Mouse (Mus musculus) forelimb bud, embryonic 11.5 days (tissue): ENCODE results near the gene Hfe2.
"Not testable (repeated sequence)": the region's sequence is repeated elsewhere in the genome, so short reads cannot be mapped to it uniquely, and the experiment has no call there.

ENCODE experiments used
- DNase-seq: peaks from one replicate; pipeline ENCODE4 v3.0.0-alpha.2; 2012; ENCODE audit warnings: low read depth, low spot score

Hfe2 gene

DNA sequence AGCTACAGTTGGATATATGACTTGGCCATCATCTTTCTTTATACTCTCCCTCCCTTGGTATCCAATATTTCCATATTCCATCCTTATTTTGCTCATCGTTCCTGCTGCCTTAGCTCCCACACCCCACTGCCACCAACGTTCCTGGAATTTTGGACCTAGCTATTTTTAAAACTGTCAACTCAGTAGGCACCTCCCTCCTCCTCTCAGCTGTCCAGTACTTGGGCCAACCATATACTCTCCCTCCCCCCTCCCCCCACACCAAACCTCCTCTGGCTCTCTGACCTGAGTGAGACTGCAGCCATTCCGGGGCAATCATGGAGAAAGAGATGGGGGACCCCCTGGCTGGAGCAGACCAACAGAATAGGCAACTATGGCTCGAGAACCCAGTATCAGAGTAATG is at the start of gene Hfe2:
Gene Hfe2 (plus strand): TSS at position 259 of the 400 bp plus-strand sequence.
- DNase-seq: no peak

DNA sequence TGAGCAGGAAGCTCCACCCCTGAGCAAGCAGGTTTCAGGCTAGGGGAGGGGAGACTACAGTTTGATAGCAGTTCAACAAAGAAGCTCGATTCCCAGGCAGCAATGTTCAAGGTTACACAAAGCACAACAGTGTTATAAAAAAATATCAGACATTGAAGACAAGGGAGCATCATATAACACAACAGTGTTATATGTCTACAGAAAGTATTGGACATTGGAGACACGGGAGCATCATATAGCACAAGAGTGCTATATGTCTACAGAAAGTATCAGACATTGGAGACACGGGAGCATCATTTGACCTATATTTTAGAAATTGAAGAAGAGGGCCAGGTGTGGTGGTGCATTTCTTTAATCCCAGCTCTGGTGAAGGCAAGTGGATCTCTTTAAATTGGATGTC is 47.9 kb upstream of the Hfe2 start:
- no peak for DNase-seq

DNA sequence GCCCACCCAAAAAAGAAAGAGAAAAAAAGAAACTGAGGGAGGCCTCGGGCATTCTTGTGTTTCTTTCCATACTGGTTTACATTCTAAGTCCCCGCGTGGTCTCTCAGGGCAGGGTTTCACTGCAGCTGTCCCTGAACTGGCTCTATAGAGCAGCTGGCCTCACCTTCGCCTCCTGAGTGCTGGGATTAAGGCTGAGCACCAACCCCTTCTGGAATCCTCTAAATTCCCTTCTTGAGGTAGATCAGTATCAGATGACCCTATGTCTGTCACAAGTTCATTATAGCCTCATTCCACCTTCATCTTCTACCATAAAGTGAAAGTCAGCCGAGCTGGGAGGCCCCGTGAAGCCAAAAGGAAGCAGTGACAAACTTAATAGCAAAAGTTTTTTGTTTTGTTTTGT is 47.4 kb upstream of the Hfe2 start:
- no peak for DNase-seq

DNA sequence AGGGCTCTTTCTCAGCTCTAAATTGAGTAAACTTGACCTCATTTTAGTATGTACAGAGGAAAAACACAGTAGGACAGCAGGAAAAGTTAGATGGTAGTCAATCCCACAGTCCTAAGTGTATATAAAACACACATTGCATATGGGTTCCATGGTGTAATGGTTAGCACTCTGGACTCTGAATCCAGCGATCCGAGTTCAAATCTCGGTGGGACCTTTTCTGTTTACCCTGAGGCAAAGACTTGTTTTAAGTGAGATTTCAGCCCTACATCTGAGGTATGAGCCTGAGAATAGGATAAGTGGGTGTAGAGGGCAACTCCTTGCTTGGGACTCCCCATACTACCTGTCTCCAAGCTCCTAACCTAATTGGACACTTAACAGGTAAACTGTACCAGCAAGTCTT is 45.7 kb upstream of the Hfe2 start:
- no peak for DNase-seq

DNA sequence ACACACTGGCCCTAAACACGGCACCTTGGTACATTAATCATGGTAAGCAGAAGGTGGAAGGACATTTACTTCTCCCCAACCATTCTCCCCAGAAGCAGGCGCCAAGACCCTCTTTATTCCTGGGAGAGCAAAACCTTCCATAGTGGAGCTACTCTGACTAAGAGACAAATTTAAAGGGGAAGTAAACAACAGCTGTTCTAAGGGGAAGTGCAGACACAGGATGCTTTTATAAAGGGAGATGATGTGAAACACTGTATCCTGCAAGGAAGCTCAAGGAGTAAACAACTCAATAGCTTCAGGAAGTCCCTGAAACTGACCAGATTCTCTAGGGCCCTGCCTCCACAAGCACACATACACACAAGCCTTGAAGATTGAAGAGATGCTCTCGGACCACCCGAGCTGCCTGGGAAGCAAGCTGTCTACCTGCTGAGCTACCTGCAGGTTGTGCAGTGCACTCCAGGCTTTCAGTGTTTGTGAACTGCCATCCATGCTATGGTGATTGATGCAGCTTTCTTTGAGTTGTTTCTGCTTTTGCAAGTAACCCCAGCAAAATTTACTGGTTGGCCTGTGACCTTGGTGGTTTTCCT is 44.2 kb upstream of the Hfe2 start:
- no peak for DNase-seq

DNA sequence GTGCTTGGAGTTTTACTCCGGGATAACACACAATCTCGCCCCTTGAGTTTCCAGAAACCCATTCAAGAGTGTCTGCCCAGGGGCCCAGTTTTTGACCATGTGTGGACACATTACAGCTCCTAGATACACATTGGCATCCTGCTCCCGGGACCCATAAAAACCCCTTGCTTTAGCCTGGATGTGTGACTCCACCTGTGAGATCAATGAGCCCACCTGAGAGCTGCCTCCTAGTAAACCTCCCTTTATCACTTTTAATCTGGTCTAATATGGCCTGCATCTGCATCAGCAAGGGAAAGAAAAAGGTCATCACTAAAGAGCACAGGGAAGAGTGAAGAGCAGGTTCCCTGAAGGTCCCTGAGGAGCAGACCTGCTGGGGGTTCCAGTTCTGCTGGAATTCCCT is 43.1 kb upstream of the Hfe2 start:
- DNase-seq: no peak

DNA sequence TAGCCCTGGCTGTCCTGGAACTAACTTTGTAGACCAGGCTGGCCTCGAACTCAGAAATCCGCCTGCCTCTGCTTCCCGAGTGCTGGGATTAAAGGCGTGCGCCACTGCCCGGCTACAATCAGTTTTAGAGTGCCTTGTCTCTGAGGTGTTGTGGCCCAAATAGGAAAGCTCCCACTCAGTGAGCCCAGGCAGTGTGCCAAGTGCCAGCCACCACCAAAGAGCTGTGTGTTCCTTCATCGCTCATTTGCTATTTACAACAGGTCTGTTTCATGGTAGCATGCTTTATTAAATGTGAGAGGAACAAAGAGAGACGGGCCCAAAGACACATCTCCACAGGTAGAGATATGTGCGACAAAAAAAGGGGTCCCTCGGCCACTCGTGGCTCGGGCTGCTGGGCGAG is 42.5 kb upstream of the Hfe2 start:
- DNase-seq: no peak

DNA sequence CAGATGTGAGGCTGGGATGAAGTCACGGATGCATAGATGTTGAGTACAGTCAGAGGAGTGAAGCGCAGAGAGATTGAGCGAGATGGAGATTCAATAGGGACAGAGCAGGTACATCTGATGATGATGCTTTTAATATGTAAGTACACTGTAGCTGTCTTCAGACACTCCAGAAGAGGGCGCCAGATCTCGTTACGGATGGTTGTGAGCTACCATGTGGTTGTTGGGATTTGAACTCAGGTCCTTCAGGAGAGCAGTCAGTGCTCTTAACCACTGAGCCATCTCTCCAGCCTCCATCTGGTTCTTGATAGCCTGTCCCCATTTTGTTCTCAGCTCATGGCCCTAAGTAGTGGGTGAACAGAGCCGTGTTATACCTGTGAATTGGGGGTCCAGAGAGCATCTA is 41.9 kb upstream of the Hfe2 start:
- not testable (repeated sequence) for DNase-seq

DNA sequence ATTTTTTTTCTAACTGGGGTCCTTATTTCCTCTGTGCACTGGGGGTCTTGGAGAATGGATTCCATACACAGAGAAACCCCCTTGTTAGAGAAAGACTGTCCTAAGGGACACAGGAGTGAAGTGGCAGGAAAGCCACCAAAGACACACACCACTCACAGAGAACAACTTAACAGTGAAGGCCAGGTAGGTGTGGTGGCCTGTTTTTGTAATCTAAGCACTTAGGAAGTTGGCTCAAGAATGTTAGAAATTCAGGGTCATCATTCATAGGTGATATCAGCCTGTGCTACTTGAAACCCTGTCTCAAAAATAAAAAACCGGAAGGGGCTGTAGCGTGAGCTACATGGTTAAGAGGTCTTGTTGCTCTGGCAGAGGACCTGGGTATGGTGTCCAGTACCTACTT is 41.0 kb upstream of the Hfe2 start:
- DNase-seq: no peak

DNA sequence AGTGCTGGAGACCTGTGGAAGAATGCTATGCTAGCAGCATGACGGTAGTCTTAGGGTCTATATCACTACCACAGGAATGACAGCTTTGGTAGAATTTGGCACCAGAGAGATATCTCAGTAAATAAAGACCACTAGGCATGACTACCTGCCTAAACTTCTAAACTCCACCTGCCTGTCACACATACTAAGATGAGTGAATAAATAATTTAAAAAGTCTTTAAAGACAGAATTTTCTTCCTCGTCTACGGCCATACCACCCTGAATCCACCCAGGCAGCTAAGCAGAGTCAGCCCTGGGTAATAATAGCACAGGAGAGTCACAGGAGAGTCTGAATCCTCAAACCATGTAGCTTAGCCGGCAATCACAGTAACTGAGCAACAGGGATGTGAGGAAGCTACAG is 40.1 kb upstream of the Hfe2 start:
- no peak for DNase-seq

DNA sequence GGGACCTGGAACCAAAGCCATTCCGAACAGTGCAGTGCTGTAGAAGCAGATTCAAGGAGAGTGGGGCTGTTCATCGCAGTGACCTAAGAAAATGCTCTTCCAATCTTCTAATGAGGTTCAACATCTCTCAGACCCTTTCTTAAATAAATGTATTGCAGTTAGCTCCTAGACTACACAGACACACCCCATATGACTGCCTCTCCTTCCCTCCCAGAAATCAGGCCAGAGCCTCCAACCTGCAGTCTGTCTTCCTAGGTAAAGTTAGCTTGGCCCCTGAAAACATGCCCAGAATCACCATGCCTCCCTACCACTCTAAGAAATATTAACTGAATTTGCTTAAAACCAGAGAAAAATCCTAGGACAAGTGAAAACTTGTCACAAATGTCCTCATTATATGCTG is 39.6 kb upstream of the Hfe2 start:
- DNase-seq: no peak

DNA sequence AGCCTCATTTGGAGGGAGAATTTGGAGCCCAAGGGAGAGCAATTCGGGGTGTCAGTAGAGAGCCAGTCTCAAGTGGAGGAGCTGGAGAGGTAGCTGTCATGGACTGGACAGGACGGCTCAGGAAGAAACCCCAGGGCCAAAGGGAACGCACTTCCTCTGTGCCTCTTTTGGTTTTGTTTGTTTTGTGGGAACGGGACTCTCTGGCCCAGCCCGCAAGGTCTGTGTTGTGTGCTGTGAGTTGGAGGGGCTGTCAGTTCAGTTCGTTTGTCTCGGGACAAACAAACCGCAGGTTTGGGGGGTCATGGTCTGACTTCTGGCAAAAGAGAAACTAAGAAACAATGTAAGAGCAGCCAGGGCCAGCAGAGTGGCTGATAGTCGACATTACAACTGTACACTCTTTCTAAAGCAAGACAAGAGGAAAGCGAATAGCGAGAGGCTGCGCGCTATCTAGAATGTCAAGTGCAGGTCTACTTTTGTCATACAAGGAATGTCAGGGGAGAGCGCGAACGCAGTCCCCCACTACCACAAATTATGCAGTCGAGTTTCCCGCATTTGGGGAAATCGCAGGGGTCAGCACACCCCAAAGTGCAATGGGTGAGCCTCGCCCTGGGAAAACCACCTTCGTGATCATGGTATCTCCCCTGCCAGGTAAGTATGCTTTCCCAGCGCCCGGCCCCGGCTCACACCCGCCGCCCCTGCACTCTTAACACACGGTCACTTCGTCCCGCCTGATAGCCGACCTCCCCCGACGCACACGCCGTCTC is 38.7 kb upstream of the Hfe2 start:
- not testable (repeated sequence) for DNase-seq

DNA sequence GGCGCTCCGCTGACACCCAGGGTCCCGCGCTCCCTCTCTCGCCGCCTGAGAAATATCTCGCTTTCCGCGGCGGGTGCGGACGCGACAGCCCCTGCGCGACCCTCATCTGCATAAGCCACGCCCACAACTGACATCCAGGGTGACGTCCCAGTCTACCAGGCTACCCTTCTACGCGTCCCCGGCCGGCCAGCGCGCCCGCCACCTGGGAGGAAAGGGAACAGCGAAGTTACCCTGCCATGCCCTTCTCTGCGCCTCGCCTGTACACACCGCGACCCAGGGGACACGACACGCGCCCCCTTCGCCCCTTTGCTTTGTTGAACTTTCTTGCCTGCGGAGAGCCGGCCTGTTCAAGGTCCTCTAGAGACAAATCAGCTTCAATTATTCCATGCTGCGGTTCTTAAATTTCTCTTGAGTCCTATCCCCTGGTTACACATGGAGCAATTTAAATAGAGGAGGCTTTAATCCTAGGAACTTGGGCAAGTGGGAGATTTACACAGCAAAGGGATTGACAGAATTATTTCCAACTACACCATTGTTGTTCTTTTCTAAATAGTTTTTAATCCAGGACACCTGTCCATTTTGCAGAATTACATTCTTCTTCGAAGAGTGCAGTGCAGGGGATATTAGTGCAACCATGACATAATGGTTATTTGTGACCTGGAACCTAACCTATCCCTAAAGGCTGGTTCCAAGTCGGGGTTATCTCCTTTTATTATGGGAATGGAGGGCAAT is 38.0 kb upstream of the Hfe2 start:
- DNase-seq: not testable (repeated sequence)

DNA sequence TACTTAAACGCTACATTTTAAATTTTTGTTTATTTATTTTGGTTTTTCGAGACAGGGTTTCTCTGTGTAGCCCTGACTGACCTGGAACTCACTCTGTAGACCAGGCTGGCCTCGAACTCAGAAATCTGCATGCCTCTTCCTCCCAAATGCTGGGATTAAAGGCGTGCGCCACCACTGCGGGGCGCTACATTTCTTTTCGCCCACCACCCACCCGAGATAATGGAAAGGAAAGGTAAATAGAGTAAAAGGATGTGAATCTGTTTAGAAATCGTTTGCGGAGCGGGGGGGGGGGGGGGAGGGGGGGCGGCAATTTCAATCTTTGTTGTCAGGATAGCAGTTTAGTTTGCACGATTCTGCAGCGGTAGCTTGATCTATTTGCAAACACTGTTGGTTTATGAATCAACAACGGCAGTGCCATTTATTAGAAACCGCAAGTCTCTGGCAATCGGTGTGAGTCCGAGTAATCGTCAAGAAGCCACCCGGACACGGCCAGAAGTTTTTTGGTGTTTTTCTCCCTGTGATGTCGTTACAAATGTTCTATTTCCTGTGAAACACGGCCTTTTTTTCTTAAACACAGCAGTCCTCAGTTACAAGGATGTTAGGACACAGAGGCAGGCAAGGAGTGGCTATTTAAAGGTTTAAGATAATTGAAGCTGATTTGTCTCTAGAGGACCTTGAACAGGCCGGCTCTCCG is 37.2 kb upstream of the Hfe2 start:
- DNase-seq: no peak

DNA sequence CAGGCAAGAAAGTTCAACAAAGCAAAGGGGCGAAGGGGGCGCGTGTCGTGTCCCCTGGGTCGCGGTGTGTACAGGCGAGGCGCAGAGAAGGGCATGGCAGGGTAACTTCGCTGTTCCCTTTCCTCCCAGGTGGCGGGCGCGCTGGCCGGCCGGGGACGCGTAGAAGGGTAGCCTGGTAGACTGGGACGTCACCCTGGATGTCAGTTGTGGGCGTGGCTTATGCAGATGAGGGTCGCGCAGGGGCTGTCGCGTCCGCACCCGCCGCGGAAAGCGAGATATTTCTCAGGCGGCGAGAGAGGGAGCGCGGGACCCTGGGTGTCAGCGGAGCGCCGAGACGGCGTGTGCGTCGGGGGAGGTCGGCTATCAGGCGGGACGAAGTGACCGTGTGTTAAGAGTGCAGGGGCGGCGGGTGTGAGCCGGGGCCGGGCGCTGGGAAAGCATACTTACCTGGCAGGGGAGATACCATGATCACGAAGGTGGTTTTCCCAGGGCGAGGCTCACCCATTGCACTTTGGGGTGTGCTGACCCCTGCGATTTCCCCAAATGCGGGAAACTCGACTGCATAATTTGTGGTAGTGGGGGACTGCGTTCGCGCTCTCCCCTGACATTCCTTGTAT is 36.6 kb upstream of the Hfe2 start:
- not testable (repeated sequence) for DNase-seq

DNA sequence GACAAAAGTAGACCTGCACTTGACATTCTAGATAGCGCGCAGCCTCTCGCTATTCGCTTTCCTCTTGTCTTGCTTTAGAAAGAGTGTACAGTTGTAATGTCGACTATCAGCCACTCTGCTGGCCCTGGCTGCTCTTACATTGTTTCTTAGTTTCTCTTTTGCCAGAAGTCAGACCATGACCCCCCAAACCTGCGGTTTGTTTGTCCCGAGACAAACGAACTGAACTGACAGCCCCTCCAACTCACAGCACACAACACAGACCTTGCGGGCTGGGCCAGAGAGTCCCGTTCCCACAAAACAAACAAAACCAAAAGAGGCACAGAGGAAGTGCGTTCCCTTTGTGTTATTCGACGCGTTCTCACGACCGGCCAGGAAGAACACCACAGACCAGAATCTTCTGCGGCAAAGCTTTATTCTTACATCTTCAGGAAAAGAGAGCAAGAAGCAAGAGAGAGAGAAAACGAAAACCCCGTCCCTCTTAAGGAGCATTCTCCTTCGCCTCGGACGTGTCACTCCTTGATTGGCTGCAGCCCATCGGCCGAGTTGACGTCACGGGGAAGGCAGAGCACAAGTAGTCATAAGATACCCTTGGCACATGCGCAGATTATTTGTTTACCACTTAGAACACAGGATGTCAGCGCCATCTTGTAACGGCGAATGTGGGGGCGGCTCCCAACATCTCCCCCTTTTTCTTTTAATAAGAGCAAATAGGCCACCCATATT is 35.9 kb upstream of the Hfe2 start:
- DNase-seq: not testable (repeated sequence)

DNA sequence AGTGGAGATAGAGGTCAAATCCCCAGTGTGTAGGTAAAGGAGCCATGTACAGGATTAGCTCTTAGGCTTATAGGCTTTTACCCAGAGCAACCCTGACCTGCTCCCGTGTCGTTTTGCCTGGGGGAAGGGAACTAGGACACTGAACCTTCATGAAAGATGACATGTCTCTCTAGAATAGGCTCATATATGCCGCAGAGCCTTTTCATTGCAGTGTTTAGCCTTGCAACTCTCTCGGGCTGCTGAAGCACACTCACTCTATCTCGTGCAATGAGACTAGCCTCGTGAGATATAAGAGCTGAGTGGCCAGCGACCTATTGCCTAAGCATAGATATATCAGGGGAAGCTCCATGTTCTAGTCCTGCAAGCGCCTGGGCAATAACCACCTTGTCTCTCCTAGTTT is 35.3 kb upstream of the Hfe2 start:
- DNase-seq: not testable (repeated sequence)

DNA sequence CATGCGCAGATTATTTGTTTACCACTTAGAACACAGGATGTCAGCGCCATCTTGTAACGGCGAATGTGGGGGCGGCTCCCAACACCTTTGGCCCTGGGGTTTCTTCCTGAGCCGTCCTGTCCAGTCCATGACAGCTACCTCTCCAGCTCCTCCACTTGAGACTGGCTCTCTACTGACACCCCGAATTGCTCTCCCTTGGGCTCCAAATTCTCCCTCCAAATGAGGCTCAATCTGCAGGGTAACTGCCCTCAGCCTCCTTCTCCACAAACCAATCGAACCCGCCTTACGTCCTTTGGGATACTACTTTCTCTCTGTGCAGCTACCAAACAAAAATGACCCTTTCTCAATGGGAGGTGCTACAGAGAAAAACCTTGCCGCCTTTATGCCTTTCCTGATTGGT is 30.5 kb upstream of the Hfe2 start:
- DNase-seq: not testable (repeated sequence)

DNA sequence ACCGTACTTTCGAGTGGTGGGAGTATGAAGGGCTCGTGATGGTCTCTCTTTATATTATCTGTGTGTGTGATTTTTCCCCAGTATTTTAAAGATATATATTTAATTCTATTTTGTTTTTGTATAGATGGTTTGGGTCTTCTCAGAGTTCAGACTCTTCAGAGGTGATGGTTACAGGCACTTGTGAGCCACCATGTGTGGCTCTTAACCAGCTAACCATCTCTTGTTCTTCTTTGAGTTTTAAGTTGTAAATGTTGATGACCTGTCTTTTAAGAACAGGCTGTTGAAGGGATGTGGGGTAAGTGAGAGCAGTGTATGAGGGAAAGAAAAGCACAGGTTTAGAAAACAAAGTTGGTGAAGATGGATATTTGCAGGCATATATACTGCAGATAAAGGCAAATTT is 30.1 kb upstream of the Hfe2 start:
- DNase-seq: no peak

DNA sequence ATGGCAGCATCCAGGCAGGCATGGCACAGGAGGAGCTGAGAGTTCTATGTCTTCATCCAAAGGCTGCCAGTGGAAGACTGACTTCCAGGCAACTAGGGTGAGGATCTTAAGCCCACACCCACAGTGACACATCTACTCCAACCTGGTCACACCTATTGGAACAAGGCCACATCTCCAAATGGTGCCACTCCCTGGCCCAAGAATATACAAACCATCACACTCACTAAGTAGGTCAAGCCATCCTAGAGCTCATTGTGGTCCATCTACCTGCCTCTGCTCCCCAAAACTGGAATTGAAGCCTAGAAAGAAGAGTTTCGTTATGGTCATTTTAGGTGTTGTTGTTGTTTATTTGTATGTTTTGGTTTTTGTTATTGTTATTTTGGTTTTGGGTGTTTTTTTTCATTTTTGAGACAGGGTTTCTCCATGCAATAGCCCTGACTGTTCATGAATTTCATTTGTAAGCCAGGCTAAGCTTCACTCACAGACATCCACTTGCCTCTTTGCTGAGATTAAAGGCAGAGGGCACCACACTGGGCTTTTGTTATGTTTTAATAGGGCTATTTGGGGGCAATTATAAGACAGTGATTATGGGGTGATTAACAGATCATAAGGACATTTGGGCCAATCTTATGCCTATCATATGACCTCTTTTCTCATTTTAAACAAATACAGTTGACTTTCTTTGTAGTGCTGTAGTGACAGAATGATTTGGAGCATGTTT is 29.3 kb upstream of the Hfe2 start:
- DNase-seq: no peak

DNA sequence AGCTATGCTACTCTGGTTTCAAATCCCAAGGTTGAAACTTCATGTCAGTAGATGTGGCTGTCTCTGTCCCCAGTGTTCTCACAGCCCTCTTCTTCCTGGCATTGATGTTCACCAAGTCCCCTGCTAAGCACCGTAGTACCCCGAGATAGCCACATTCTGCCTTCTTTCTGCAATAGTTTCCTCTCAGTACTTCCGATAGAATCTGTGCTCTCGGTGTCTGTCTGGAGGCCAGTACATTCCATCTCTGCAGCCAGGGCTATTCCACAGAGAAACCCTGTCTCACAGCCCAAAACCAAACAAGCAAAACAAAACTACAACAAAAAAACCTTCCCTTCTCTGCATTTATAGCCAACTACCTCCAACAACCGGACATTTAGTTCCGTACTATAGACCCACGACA is 28.8 kb upstream of the Hfe2 start:
- no peak for DNase-seq
